Mouse (Mus musculus) adipose tissue, adult 10 weeks (tissue): ENCODE results near the gene Gm47429. TPM values are rescaled to one million over a fixed set of nuclear protein-coding genes. Genes with fewer than 3 reads are reported as not detected.

Experiments used
- polyA plus RNA-seq: library from polyadenylated mRNA; stranded (reverse); fragments of 350-450 nt; fragmentation: Illumina TruSeq; extraction: RNeasy Lipid Tissue Mini Kit (QIAGEN cat#74804); gene quantifications from one replicate; pipeline ENCODE4 v1.2.3, GENCODE M21; 2014; ENCODE audit warnings: low read depth, low replicate concordance

Gm47429 gene
- 1.1 TPM for polyA plus RNA-seq

DNA sequence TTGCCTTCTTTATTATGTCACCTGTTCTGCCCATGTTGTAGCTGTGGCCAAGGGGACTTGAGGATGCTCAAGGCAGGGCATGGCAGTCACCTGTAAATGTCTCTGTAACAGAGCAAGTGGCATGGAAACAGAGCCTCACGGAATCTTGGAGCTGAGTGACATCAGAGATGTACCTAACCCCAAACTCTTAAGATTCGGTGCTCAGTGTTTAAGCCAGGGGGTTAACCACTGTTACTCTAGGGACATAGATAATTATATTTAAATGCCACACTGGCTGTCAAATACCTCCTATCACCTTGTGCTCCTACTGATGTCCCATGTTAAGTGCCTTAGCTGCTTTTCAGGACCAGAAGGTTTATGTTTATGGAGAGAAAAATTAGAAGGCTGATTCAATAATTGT lies at the start of gene Gm47429:
Gm47429 (minus strand) TSS at position 101 of the 400 bp plus-strand sequence.

GRCm38 (mm10) chr13:50467007-50467406 lies 23.3 kb upstream of the Gm47429 start, which contains the start of gene Nutm2:
Gene Nutm2 (plus strand): TSS chr13:50467307.

DNA sequence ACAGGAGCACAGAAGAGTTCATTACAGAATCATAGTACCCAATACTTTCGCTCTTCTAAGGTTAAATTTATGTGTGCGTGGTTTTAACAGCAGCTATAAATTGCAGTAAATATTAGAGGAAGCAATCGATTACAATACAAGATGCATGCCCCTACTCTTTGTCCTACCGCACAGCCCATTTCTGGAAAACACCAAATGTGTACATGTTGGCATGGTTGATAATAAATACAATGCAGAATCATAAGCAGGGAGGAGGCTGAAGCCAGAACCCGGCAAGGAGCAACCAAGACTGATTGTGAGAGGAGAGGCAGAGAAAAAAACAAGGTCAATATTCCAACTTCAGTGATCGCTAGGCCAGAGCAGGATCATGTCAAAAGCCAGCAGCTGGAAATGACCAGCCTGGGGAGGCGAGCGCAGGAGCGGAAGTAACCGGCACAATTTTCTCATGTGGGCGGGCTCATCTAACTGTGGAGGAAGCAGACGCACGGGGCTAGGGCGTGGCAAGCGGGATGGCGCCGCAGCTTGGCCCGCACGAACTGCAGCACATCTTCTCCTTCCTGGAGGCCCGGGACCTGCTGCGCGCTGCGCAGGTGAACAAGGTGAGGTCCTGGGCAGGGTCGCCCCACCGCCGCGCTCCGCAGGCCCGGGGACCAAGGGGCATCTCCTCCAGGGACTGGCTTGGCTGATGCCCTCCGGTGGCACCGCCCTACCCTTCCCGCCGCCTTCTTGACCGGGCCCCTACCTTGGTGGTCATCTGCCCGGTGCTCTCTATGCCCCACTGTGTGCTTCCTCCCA lies 26.1 kb downstream of the Gm47429 start, which contains the start of gene Fbxw17:
Fbxw17 (plus strand) TSS at position 476 of the 795 bp plus-strand sequence.

Other genes starting within 250 kb of the Gm47429 start
- gene Gm906, start 193.6 kb downstream of the Gm47429 start, polyA plus RNA-seq, result not detected
- 15.8 TPM for gene Fbxw17, start 26.0 kb downstream of the Gm47429 start, polyA plus RNA-seq
- gene Nutm2, start 23.4 kb upstream of the Gm47429 start, polyA plus RNA-seq, result not detected
- gene Gm904, start 199.3 kb upstream of the Gm47429 start, polyA plus RNA-seq, result not detected